Mouse (Mus musculus): ENCODE measurements at regions not wholly inside any gene's neighbourhood (a gene's known extent, or its start where the extent isn't known, plus 50 kb on each side); places are given as distances from the start of the nearest gene placed in this dataset.

GRCm38 (mm10) chr1:124156832-124157231 lies 111.5 kb upstream of the Dpp10 start:
- DNase-seq (ENCODE audit: low spot score), result peak; percentile 13

DNA sequence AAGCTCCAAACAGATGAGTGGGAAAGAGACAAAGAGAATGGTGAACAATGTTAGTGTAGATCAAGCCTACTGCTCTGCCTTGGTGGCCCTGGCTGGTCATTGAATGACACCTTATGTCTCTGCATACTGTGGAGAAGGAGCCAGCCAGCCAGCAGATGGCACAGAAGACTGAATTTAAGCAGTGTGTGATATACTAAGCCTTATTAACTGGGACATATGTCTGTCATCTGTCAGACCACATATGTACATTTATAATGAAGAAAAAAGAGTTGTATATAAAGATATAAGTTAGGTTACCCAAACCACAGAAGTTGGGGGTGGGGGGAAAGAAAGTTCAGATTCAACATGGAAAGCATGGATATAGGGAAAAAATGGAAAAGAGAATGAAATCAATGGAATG lies 106.7 kb upstream of the Dpp10 start:
- DNase-seq (ENCODE audit: low spot score), result no peak

- DNase-seq (ENCODE audit: low spot score), result peak; percentile 50
Measured at GRCm38 (mm10) chr1:124148590-124148989, 103.2 kb upstream of the Dpp10 start.

DNA sequence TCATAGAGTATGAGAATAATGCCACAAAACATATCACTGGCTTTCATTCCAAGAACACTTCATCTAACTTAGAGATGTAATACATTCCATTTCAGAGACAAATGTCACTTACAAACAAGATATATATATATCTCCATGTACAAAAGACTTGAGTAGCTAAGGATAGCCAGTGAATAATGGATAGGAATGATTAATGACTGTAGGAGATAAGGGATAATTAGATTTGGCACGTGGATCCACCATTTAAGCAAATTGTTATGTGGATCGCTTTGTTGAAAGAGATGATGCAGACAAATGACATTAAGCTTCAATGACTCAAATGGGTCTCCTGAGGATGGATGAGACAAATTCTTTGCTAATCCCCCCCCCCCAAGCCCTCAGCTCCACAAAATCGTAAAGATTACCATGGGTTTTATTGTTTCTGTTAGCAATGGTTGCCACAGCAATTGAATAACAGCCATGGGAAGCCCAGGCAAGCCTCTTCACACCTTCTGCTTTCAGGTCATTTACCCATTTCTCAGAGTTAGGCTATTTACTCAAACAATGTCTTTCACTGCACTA lies 59.0 kb upstream of the Dpp10 start:
- no peak for DNase-seq (ENCODE audit: low spot score)

GRCm38 (mm10) chr1:124103049-124103448 lies 57.7 kb upstream of the Dpp10 start:
- no peak for DNase-seq (ENCODE audit: low spot score)
